Mouse (Mus musculus): ENCODE measurements around the gene Srpx2. TPM values are rescaled to one million over a fixed set of nuclear protein-coding genes. Genes with fewer than 3 reads are reported as not detected.
A peak's percentile ranks its signal among the peaks of the same experiment; 100 is the strongest.

Srpx2 gene
- polyA plus RNA-seq (2012; ENCODE audit: insufficient read depth, insufficient read length, low replicate concordance, missing spikeins) = not detected in 2 replicates

DNA sequence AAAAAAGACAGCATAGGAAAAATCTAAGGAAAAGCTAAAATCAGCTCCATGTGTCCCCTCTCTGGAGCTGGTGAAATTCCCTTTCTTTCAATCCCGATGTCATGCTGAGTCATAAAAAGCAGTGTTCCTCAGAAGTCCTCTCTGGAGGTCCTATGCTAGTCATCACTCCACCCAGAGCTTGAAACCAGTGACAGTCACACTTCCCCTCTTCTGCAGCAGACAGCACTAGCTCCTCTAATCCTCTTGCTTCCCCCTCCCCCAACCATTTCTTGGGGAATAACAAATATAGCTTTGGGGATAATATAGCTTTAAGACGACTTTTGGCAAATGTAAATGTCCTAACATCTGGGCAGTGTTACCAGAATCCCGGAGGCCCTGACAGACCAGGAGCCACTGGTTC, at the start of gene Srpx2:
Gene Srpx2 (plus strand): TSS at position 166 of the 400 bp plus-strand sequence.
- no peak for TF ChIP-seq CTCF (IDR thresholded peaks at IDR 0.05; ENCODE audit: insufficient read depth, low read depth, low read length)
- TF ChIP-seq POLR2A (IDR thresholded peaks at IDR 0.05; ENCODE audit: insufficient read depth, low read depth, low read length) = no peak
- 54% methylated on average over 3 of the region's 3 CpGs for WGBS
- Histone ChIP-seq H3K27ac (ENCODE audit: insufficient read depth, low read depth, low read length) (no peak within 1 kb of the TSS), H3K4me1 (ENCODE audit: control insufficient read depth, insufficient read depth, low read length) (no peaks in the 10 kb centered on the region), H3K4me3 (ENCODE audit: insufficient read depth, low read depth, low read length) (no peak within 1 kb of the TSS)

DNA sequence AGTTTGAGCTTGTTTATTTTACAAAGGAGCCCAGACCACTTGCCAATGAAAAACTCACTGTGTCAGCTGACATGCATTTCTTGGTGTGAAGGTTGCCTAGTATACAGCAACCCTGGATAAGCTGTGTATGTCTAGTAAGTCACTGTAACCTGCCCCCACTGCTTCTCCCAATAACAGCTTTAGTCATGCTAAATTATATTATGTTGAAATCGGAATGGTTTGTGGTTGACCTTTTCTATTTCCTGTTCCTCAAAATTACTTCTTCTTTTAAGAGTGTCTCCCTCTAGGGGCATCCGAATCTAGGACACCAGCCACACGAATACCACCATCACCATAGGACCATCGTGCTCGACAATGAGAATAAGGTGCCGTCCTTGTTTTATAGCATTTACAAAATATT, 38.5 kb upstream of the Srpx2 start:
- H3K27ac ChIP-seq (ENCODE audit: insufficient read depth, low read depth, low read length) = no peak overlapping the region
- WGBS = 91% methylated on average over 6 of the region's 6 CpGs
- no peak overlapping the region for H3K4me3 ChIP-seq (ENCODE audit: insufficient read depth, low read depth, low read length)
- TF ChIP-seq CTCF (IDR thresholded peaks at IDR 0.05; ENCODE audit: insufficient read depth, low read depth, low read length) (no peak), POLR2A (IDR thresholded peaks at IDR 0.05; ENCODE audit: insufficient read depth, low read depth, low read length) (no peak)
- H3K4me1 ChIP-seq (ENCODE audit: control insufficient read depth, insufficient read depth, low read length) = no peaks in the 10 kb centered on the region

DNA sequence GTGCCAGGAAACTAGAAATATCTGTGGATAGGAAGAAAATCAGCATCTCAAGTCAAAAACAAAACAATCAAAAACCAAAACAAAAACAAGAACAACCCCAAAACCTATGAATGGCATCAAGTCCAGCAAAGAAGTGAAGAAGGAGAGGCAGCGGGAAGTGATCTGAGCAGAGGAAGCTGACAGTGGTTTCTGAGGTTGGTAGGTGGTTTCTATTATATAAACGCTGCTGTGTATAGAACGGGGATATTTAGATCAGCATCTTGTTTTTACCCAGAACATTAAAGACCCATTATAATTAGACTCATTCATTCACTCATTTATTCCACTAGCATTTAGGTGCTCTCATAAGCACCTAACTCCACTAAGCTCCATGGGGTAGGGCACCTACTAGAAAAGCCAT, 20.9 kb upstream of the Srpx2 start:
- TF ChIP-seq CTCF (IDR thresholded peaks at IDR 0.05; ENCODE audit: insufficient read depth, low read depth, low read length) (no peak), POLR2A (IDR thresholded peaks at IDR 0.05; ENCODE audit: insufficient read depth, low read depth, low read length) (no peak)
- 75% methylated on average over 3 of the region's 3 CpGs for WGBS
- Histone ChIP-seq H3K27ac (ENCODE audit: insufficient read depth, low read depth, low read length) (no peak overlapping the region), H3K4me3 (ENCODE audit: insufficient read depth, low read depth, low read length) (no peak overlapping the region), H3K4me1 (ENCODE audit: control insufficient read depth, insufficient read depth, low read length) (no peaks in the 10 kb centered on the region)

DNA sequence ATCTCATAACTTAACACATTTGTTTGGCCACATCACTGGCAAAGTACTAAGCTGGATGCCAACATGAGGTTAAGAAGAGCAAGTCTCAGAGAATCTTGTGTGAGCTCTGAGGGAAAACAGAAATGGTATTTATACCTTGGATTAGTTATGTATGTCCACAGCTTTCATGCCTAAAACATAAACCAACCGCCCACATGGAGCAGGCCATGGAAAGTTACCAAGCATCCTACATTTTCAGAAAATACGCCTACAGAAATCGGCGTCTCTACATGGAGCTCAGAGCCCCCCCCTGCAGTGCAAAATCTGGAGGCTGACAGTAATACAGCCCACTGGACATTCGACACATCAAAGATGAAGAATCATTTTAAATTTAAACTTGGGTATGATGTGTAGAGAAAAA, 20.1 kb upstream of the Srpx2 start:
- 81% methylated on average over 5 of the region's 5 CpGs for WGBS
- H3K4me1 ChIP-seq (ENCODE audit: control insufficient read depth, insufficient read depth, low read length) = no peaks in the 10 kb centered on the region
- H3K27ac ChIP-seq (ENCODE audit: insufficient read depth, low read depth, low read length) = no peak overlapping the region
- H3K4me3 ChIP-seq (ENCODE audit: insufficient read depth, low read depth, low read length) = no peak overlapping the region
- TF ChIP-seq CTCF (IDR thresholded peaks at IDR 0.05; ENCODE audit: insufficient read depth, low read depth, low read length) (no peak), POLR2A (IDR thresholded peaks at IDR 0.05; ENCODE audit: insufficient read depth, low read depth, low read length) (no peak)

DNA sequence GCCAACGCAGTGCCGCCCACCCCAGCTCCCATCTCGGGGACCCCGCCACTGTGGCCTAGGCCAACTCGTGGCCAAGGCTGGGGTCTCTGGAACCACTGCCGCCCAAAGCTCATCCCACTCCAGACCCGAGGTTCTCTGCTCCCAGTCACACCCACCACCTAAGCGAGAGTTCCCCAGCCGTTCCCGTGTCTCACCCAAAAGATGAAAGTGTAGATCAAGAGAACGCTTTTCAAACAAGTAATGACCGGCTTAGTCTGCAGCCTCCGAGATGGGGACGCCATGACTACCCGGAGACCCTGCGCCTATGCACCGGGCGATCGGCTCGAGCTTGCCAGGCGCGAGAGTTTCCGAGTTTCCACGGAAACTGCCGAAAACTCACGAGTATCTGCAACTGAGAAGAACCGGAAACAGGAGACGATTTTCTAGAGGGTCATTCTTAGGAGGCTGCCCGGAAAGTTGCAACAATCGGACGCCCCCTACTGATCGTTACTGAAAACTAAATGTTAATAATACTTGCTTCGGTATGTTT, 10.1 kb upstream of the Srpx2 start, which contains the start of gene Tspan6:
Gene Tspan6 (minus strand): TSS at position 416 of the 529 bp plus-strand sequence.
- WGBS = 17% methylated on average over 33 of the region's 33 CpGs
- Histone ChIP-seq H3K4me1 (ENCODE audit: control insufficient read depth, insufficient read depth, low read length) (no peaks in the 10 kb centered on the region), H3K27ac (ENCODE audit: insufficient read depth, low read depth, low read length) (no peak within 1 kb of the TSS), H3K4me3 (ENCODE audit: insufficient read depth, low read depth, low read length) (peak within 1 kb of the TSS; percentile 89)
- TF ChIP-seq POLR2A (IDR thresholded peaks at IDR 0.05; ENCODE audit: insufficient read depth, low read depth, low read length) = no peak
- no peak for TF ChIP-seq CTCF (IDR thresholded peaks at IDR 0.05; ENCODE audit: insufficient read depth, low read depth, low read length)

DNA sequence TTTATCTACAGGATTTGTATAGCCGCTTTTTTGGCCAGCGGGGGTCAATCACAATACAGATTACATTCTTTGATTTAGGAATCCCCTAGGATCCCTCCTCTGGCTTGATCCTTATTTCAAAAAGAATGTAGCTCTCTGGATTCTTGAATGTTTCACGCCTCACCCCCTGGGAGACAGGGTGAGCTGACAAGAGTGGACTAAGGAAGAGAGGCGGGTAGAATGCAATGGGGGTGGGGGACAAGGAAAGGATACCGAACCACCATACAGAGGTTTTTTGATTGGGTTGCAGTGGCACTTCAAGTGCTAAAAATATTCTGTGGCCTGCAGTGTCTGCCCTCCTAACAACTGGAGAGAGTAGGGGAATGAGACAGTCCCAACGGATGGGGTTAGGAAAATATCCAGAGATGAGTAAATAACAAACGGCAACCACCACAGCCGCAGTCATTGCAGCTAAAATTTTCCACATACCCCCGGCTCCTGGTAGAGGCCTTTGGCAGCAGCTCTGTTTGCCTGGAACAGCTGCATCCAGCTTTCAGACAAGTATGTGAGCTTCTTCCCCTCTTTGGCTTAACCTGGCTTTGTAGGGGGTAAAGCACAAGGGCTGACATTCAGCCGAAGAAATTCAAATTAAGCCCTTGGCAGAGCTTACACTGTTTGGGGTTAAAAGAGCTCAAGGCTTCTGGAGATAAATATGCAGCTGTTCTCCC, 3.3 kb downstream of the Srpx2 start:
- no peaks in the 10 kb centered on the region for H3K4me1 ChIP-seq (ENCODE audit: control insufficient read depth, insufficient read depth, low read length)
- no peak overlapping the region for H3K4me3 ChIP-seq (ENCODE audit: insufficient read depth, low read depth, low read length)
- WGBS = 48% methylated on average over 10 of the region's 10 CpGs
- no peak overlapping the region for H3K27ac ChIP-seq (ENCODE audit: insufficient read depth, low read depth, low read length)
- TF ChIP-seq CTCF (IDR thresholded peaks at IDR 0.05; ENCODE audit: insufficient read depth, low read depth, low read length) (no peak), POLR2A (IDR thresholded peaks at IDR 0.05; ENCODE audit: insufficient read depth, low read depth, low read length) (no peak)

DNA sequence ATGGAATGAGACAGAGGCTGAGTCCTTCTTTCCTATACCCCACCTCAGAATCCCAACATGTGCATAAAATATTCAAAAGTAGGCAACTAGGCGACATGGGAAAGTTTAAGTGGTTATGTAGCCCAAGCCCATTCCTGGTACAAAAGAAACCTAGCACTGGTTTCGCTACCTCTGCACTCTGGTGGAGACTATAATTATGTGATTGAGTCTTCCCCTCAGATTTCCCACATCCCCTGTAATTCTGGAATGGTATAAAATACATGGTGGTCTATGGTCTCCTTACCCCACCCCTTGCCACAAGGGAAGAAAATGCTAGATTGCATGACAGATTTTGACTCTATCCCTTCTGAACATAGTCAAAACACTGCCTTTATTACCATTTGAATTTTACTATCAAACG, 4.8 kb downstream of the Srpx2 start:
- 76% methylated on average over 3 of the region's 3 CpGs for whole genome bisulfite sequencing
- TF ChIP-seq CTCF (IDR thresholded peaks at IDR 0.05; ENCODE audit: insufficient read depth, low read depth, low read length) = no peak
- TF ChIP-seq POLR2A (IDR thresholded peaks at IDR 0.05; ENCODE audit: insufficient read depth, low read depth, low read length) = no peak

DNA sequence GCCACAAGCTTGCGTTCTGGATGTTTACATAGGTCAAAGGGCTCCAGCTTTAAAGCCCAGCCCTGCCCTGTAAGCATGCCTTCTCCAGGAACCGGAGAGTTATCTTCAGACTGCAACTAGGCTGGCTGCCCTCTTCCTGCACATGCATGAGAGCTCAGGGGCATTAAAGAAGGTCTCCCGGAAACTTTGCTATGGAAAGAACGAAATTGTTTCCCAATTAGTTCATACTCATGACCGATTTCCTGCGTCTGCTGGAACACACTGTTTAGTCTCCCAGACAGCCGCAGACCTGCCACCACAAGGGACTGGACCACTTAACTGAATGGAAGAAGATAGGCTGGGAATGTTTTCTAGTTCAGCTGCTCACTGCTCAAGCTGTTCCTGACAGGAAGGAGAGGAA, 6.0 kb downstream of the Srpx2 start:
- WGBS = 70% methylated on average over 7 of the region's 7 CpGs
- H3K4me3 ChIP-seq (ENCODE audit: insufficient read depth, low read depth, low read length) = no peak overlapping the region
- no peak overlapping the region for H3K27ac ChIP-seq (ENCODE audit: insufficient read depth, low read depth, low read length)
- no peaks in the 10 kb centered on the region for H3K4me1 ChIP-seq (ENCODE audit: control insufficient read depth, insufficient read depth, low read length)
- TF ChIP-seq POLR2A (IDR thresholded peaks at IDR 0.05; ENCODE audit: insufficient read depth, low read depth, low read length) (no peak), CTCF (IDR thresholded peaks at IDR 0.05; ENCODE audit: insufficient read depth, low read depth, low read length) (no peak)

More for the DNA sequence above, 4.8 kb downstream of the Srpx2 start:
- Histone ChIP-seq H3K27ac (ENCODE audit: insufficient read depth, low read depth, low read length) (no peak overlapping the region), H3K4me3 (ENCODE audit: insufficient read depth, low read depth, low read length) (no peak overlapping the region), H3K4me1 (ENCODE audit: control insufficient read depth, insufficient read depth, low read length) (no peaks in the 10 kb centered on the region)

DNA sequence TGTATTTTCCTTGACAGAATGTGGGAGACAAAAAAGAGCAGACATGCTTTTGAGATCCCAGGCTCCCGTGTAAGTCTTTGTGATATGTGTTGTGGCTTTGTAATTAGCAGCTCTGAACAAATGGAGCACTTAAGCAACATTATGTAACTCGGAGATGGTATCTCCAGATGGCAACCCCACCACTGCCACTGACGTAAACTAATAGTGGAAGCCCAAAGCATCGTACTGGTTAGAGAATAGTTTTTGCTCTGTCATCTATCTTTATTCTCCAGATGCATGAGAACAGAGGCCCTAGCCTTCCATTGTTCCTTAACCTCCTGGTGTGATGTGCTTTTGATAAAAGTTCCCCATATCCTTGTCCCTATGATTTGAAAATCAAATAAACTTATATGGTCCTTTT, 13.0 kb downstream of the Srpx2 start:
- no peak for TF ChIP-seq CTCF (IDR thresholded peaks at IDR 0.05; ENCODE audit: insufficient read depth, low read depth, low read length)
- TF ChIP-seq POLR2A (IDR thresholded peaks at IDR 0.05; ENCODE audit: insufficient read depth, low read depth, low read length) = no peak
- H3K27ac ChIP-seq (ENCODE audit: insufficient read depth, low read depth, low read length) = no peak overlapping the region
- 47% methylated on average over 4 of the region's 4 CpGs for WGBS
- H3K4me1 ChIP-seq (ENCODE audit: control insufficient read depth, insufficient read depth, low read length) = no peaks in the 10 kb centered on the region
- no peak overlapping the region for H3K4me3 ChIP-seq (ENCODE audit: insufficient read depth, low read depth, low read length)

All from olfactory bulb, adult 2 months (tissue).